Mouse (Mus musculus): ENCODE results near the gene Cask. TPM values are rescaled to one million over a fixed set of nuclear protein-coding genes. Genes with fewer than 3 reads are reported as not detected.

Gene Cask
- total and polyA plus RNA-seq, 3 experiments = 9.4 to 13.3 TPM; not detected in 1

GRCm38 (mm10) chrX:13847502-13847851, 3.7 kb downstream of the Cask start:
- TF ChIP-seq USF1 (IDR thresholded peaks at IDR 0.05; ENCODE audit: low read depth, low read length) (no peak), GABPA (IDR thresholded peaks at IDR 0.05; ENCODE audit: low read depth, low read length) (no peak), TBP (IDR thresholded peaks at IDR 0.05; ENCODE audit: low read depth, low read length) (no peak), ELF1 (IDR thresholded peaks at IDR 0.05; ENCODE audit: low read depth, low read length) (0 out of 2 replicates have a peak, but pooled peaks have one; percentile 33), CHD2 (IDR thresholded peaks at IDR 0.05; ENCODE audit: low read length) (no peak), KAT2A (conservative IDR thresholded peaks at IDR 0.05; ENCODE audit: low read depth, low read length) (no peak), CHD1 (IDR thresholded peaks at IDR 0.05; ENCODE audit: low read depth, low read length) (0 out of 2 replicates have a peak, but pooled peaks have one; percentile 47), MXI1 (IDR thresholded peaks at IDR 0.05; ENCODE audit: low read depth, low read length) (peak; percentile 24; the same call in 1 of the 2 replicates), BHLHE40 (IDR thresholded peaks at IDR 0.05; ENCODE audit: borderline replicate concordance, low read depth, low read length) (no peak), NRF1 (IDR thresholded peaks at IDR 0.05; ENCODE audit: insufficient read depth, low read depth, low read length, poor library complexity, severe bottlenecking) (peak; percentile 57)
- H3K79me2 ChIP-seq (ENCODE audit: control insufficient read depth, insufficient read depth, low read length, poor library complexity) = peaks cover 8% of the 10 kb centered on the region
- H3K27ac ChIP-seq (ENCODE audit: control insufficient read depth, low read depth, low read length) = peak overlapping the region; percentile 68
- no peaks in the 10 kb centered on the region; a peak in 1 of 4 replicates for H3K27me3 ChIP-seq (ENCODE audit: control insufficient read depth in 1 of 2, insufficient read depth in 2 of 2, low read length in 2 of 2)
- DNase-seq (ENCODE audit: low read depth, low spot score) = peak; percentile 88
- H3K9me3 ChIP-seq (replicated peaks; ENCODE audit: insufficient read depth, low read length) = no peaks in the 10 kb centered on the region
- peaks cover 0 to 6% of the 10 kb centered on the region in 2 experiments; a peak in 2 of 4 replicates for H3K36me3 ChIP-seq (ENCODE audit: control insufficient read depth in 1 of 2, insufficient read depth in 2 of 2, low read length in 2 of 2)
- peak overlapping the region; percentile 73 for H3K9ac ChIP-seq (ENCODE audit: control insufficient read depth, low read depth, low read length, poor library complexity, severe bottlenecking)
- H3K4me3 ChIP-seq (ENCODE audit: control insufficient read depth in 1 of 2, insufficient read depth in 1 of 2, low read depth in 2 of 2, low read length in 2 of 2) = peak overlapping the region; percentile 82 to 89
- peaks cover 9 to 10% of the 10 kb centered on the region in 2 experiments; a peak in 3 of 4 replicates for H3K4me1 ChIP-seq (ENCODE audit: control insufficient read depth in 1 of 2, insufficient read depth in 2 of 2, low read length in 2 of 2)

GRCm38 (mm10) chrX:13846653-13847501, 4.3 kb downstream of the Cask start:
- Histone ChIP-seq H3K36me3 (ENCODE audit: control insufficient read depth in 1 of 2, insufficient read depth in 2 of 2, low read length in 2 of 2) (peaks cover 0 to 6% of the 10 kb centered on the region in 2 experiments; a peak in 2 of 4 replicates), H3K27ac (ENCODE audit: control insufficient read depth, low read depth, low read length) (peak overlapping the region; percentile 68), H3K9me3 (replicated peaks; ENCODE audit: insufficient read depth, low read length) (no peaks in the 10 kb centered on the region), H3K9ac (ENCODE audit: control insufficient read depth, low read depth, low read length, poor library complexity, severe bottlenecking) (peak overlapping the region; percentile 82), H3K4me1 (ENCODE audit: control insufficient read depth in 1 of 2, insufficient read depth in 2 of 2, low read length in 2 of 2) (peaks cover 9 to 10% of the 10 kb centered on the region in 2 experiments; a peak in 3 of 4 replicates), H3K79me2 (ENCODE audit: control insufficient read depth, insufficient read depth, low read length, poor library complexity) (peaks cover 8% of the 10 kb centered on the region), H3K27me3 (ENCODE audit: control insufficient read depth in 1 of 2, insufficient read depth in 2 of 2, low read length in 2 of 2) (no peaks in the 10 kb centered on the region), H3K4me3 (ENCODE audit: control insufficient read depth in 1 of 2, insufficient read depth in 1 of 2, low read depth in 2 of 2, low read length in 2 of 2) (peak overlapping the region; percentile 82 to 89)
- TF ChIP-seq USF2 (IDR thresholded peaks at IDR 0.05; ENCODE audit: borderline replicate concordance in 1 of 2, insufficient read depth in 1 of 2, low read depth in 1 of 2, low read length in 2 of 2) (no peak), ZNF384 (IDR thresholded peaks at IDR 0.05; ENCODE audit: low read depth, low read length) (peak; percentile 98), MAZ (IDR thresholded peaks at IDR 0.05; ENCODE audit: low read depth, low read length) (no peak; the same call in 1 of the 2 replicates), GABPA (IDR thresholded peaks at IDR 0.05; ENCODE audit: low read depth, low read length) (no peak), NELFE (IDR thresholded peaks at IDR 0.05; ENCODE audit: low read depth, low read length) (peak; percentile 70), ZC3H11A (IDR thresholded peaks at IDR 0.05; ENCODE audit: low read depth, low read length) (no peak), MYC (IDR thresholded peaks at IDR 0.05; ENCODE audit: low read depth, low read length) (no peak), TBP (IDR thresholded peaks at IDR 0.05; ENCODE audit: low read depth, low read length) (0 out of 2 replicates have a peak, but pooled peaks have one; percentile 12), POLR2A (IDR thresholded peaks at IDR 0.05; ENCODE audit: control insufficient read depth in 1 of 2, insufficient read depth in 1 of 2, low read depth in 1 of 2, low read length in 2 of 2, poor library complexity in 1 of 2) (peak; percentile 58 to 69; a peak in 3 of 4 replicates), HCFC1 (IDR thresholded peaks at IDR 0.05; ENCODE audit: low read depth, low read length) (peak; percentile 53; the same call in 1 of the 2 replicates), ZMIZ1 (IDR thresholded peaks at IDR 0.05; ENCODE audit: low read depth, low read length) (0 out of 2 replicates have a peak, but pooled peaks have one; percentile 32), UBTF (IDR thresholded peaks at IDR 0.05; ENCODE audit: borderline replicate concordance, insufficient read depth, low read depth, low read length) (no peak), SIN3A (IDR thresholded peaks at IDR 0.05; ENCODE audit: low read length) (peak; percentile 47; the same call in 1 of the 2 replicates), TCF12 (IDR thresholded peaks at IDR 0.05; ENCODE audit: low read depth, low read length) (0 out of 2 replicates have a peak, but pooled peaks have one; percentile 37), MAX (IDR thresholded peaks at IDR 0.05; ENCODE audit: low read length) (peak; percentile 51), NRF1 (IDR thresholded peaks at IDR 0.05; ENCODE audit: insufficient read depth, low read depth, low read length, poor library complexity, severe bottlenecking) (peak; percentile 81), MXI1 (IDR thresholded peaks at IDR 0.05; ENCODE audit: low read depth, low read length) (peak; percentile 11; the same call in 1 of the 2 replicates), ELF1 (IDR thresholded peaks at IDR 0.05; ENCODE audit: low read depth, low read length) (peak; percentile 57; the same call in 1 of the 2 replicates), RCOR1 (IDR thresholded peaks at IDR 0.05; ENCODE audit: low read depth, low read length) (no peak), MEF2A (IDR thresholded peaks at IDR 0.05; ENCODE audit: extremely low read depth, insufficient replicate concordance, low read depth, low read length, poor library complexity, severe bottlenecking) (no peak), CTCF (IDR thresholded peaks at IDR 0.05 in 2 of 3, conservative IDR thresholded peaks at IDR 0.05 in 1 of 3; ENCODE audit: control insufficient read depth in 1 of 3, insufficient read depth in 1 of 3, low read depth in 2 of 3, low read length in 3 of 3, poor library complexity in 1 of 3, severe bottlenecking in 1 of 3) (peak in 2 of 3 experiments; percentile 13 to 42; a peak in 4 of 6 replicates)
- peak; percentile 94 for DNase-seq (ENCODE audit: low read depth, low spot score)
